Mouse (Mus musculus): ENCODE data around the gene Jaml.

Jaml gene

GRCm38 (mm10) chr9:45083132-45083531 is 4.1 kb downstream of the Jaml start:
- DNase-seq (ENCODE audit: low spot score in 2 of 2): no peak

- DNase-seq (ENCODE audit: low spot score in 2 of 2): no peak
Measured at GRCm38 (mm10) chr9:45084556-45084955, 5.6 kb downstream of the Jaml start.

GRCm38 (mm10) chr9:45085741-45086690 is 7.0 kb downstream of the Jaml start:
- no peak for DNase-seq (ENCODE audit: low spot score in 2 of 2)

- DNase-seq (ENCODE audit: low spot score in 2 of 2): no peak
Measured at GRCm38 (mm10) chr9:45088040-45088439, 9.1 kb downstream of the Jaml start.

- no peak for DNase-seq (ENCODE audit: low spot score in 2 of 2)
Measured at GRCm38 (mm10) chr9:45090811-45091210, 11.8 kb downstream of the Jaml start.

GRCm38 (mm10) chr9:45092641-45093040 is 13.7 kb downstream of the Jaml start:
- DNase-seq (ENCODE audit: low spot score in 2 of 2): no peak

- DNase-seq (ENCODE audit: low spot score in 2 of 2): no peak
Measured at GRCm38 (mm10) chr9:45095149-45095937, 16.4 kb downstream of the Jaml start.

GRCm38 (mm10) chr9:45097877-45098276 is 18.9 kb downstream of the Jaml start:
- no peak for DNase-seq (ENCODE audit: low spot score in 2 of 2)

- DNase-seq (ENCODE audit: low spot score in 2 of 2): no peak
Measured at GRCm38 (mm10) chr9:45098426-45098825, 19.4 kb downstream of the Jaml start.

- no peak for DNase-seq (ENCODE audit: low spot score in 2 of 2)
Measured at GRCm38 (mm10) chr9:45102528-45102927, 23.5 kb downstream of the Jaml start.

- DNase-seq (ENCODE audit: low spot score in 2 of 2): no peak
Measured at GRCm38 (mm10) chr9:45103211-45103979, 24.4 kb downstream of the Jaml start.

- DNase-seq (ENCODE audit: low spot score in 2 of 2): no peak
Measured at GRCm38 (mm10) chr9:45105596-45106374, 26.8 kb downstream of the Jaml start.

- peak; percentile 29 to 64 for DNase-seq (ENCODE audit: low spot score in 2 of 2)
Measured at GRCm38 (mm10) chr9:45115706-45116105, 36.7 kb downstream of the Jaml start.

GRCm38 (mm10) chr9:45116819-45117218 is 37.8 kb downstream of the Jaml start:
- no peak for DNase-seq (ENCODE audit: low spot score in 2 of 2)

- DNase-seq (ENCODE audit: low spot score in 2 of 2): no peak
Measured at GRCm38 (mm10) chr9:45117741-45118431, 38.9 kb downstream of the Jaml start, which contains the start of gene Scn2b. TSS of gene Scn2b (plus strand) at chr9:45117782.

- DNase-seq (ENCODE audit: low spot score in 2 of 2): no peak
Measured at GRCm38 (mm10) chr9:45118552-45118951, 39.6 kb downstream of the Jaml start.

GRCm38 (mm10) chr9:45119316-45119953 is 40.5 kb downstream of the Jaml start:
- no peak for DNase-seq (ENCODE audit: low spot score in 2 of 2)

- no peak for DNase-seq (ENCODE audit: low spot score in 2 of 2)
Measured at GRCm38 (mm10) chr9:45119954-45120530, 41.1 kb downstream of the Jaml start.

- no peak for DNase-seq (ENCODE audit: low spot score in 2 of 2)
Measured at GRCm38 (mm10) chr9:45120567-45120966, 41.6 kb downstream of the Jaml start.

GRCm38 (mm10) chr9:45121001-45121400 is 42.0 kb downstream of the Jaml start:
- no peak for DNase-seq (ENCODE audit: low spot score in 2 of 2)

Data from urinary bladder, postnatal 4 days (tissue).